Mouse (Mus musculus): Measurements from ENCODE around the gene Epb41l4b.
A peak's percentile ranks its signal among the peaks of the same experiment; 100 is the strongest.

Gene Epb41l4b

GRCm38 (mm10) chr4:57143026-57143937, at the start of gene Epb41l4b:
Gene Epb41l4b, minus strand, starts transcription at chr4:57143437.
- DNase-seq (ENCODE audit: low read depth, low spot score) = peak; percentile 95

- DNase-seq (ENCODE audit: low read depth, low spot score) = no peak
Observed at GRCm38 (mm10) chr4:57191543-57192283, 48.5 kb upstream of the Epb41l4b start.

- no peak for DNase-seq (ENCODE audit: low read depth, low spot score)
Observed at GRCm38 (mm10) chr4:57189881-57190280, 46.6 kb upstream of the Epb41l4b start.

DNA sequence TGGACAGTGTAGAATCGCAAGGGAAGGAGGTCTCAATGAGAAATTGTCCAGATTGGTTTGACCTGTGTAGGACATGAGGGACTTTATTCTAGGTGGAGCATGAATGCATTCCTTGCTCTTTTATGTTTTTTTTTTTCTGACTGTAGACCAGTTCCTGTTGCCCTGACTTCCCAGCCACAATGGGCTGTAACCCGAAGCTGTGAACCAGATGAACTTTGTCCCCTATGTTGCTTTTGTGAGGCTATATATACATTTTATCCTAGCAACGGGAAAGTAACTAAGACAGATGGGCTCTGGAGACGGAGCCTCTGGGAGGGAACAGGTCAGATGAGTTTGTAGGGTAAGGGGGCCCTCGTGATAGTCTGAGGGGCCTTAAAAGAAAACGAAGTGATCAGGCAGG, 42.8 kb upstream of the Epb41l4b start:
- no peak for DNase-seq (ENCODE audit: low read depth, low spot score)

- DNase-seq (ENCODE audit: low read depth, low spot score) = peak; percentile 57
Observed at GRCm38 (mm10) chr4:57185462-57185861, 42.2 kb upstream of the Epb41l4b start.

GRCm38 (mm10) chr4:57183493-57183892, 40.3 kb upstream of the Epb41l4b start:
- no peak for DNase-seq (ENCODE audit: low read depth, low spot score)

- DNase-seq (ENCODE audit: low read depth, low spot score) = peak; percentile 49
Observed at GRCm38 (mm10) chr4:57181538-57181937, 38.3 kb upstream of the Epb41l4b start.

- peak; percentile 80 for DNase-seq (ENCODE audit: low read depth, low spot score)
Observed at GRCm38 (mm10) chr4:57178881-57179280, 35.6 kb upstream of the Epb41l4b start.

- DNase-seq (ENCODE audit: low read depth, low spot score) = no peak
Observed at GRCm38 (mm10) chr4:57175329-57175728, 32.1 kb upstream of the Epb41l4b start.

- DNase-seq (ENCODE audit: low read depth, low spot score) = no peak
Observed at GRCm38 (mm10) chr4:57172861-57173260, 29.6 kb upstream of the Epb41l4b start.

DNA sequence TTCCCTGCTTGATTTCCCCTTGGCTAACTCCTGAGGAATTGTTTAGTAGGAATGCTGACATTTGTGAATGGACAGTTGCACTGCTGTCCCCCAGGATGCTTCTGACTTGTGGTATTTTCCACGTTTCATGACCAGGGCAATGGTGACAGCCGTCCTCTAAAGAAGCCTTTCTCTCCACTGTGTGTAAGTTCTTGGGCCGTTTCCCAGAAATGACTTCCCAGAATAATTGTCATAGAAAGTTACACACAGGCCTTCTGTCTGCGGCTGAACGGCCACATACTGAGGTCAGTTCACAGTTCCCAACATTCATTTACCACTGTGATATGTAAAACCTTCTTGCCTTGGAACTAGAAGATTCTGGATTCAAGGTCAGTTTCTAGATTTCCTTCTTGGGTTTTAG, 28.6 kb upstream of the Epb41l4b start:
- DNase-seq (ENCODE audit: low read depth, low spot score) = no peak

- DNase-seq (ENCODE audit: low read depth, low spot score) = no peak
Observed at GRCm38 (mm10) chr4:57168680-57169079, 25.4 kb upstream of the Epb41l4b start.

DNA sequence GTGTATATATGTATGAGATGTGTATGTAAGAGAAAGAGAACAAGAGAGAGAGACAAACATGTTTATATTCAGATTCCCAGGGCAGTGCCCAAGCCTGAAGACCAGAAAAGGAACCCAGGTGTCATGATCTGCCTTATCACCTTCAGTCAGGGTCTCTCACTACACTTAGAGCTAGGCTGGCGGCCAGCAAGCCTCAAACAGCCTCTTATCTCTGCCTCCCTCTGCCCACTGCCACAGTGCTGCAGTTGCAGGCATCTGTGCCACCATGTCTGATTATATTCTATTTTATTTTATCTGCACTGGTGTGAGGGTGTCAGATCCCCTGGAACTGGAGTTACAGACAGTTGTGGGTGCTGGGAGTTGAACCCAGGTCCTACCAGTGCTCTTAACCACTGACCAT, 25.0 kb upstream of the Epb41l4b start:
- DNase-seq (ENCODE audit: low read depth, low spot score) = no peak

GRCm38 (mm10) chr4:57166922-57167870, 24.0 kb upstream of the Epb41l4b start:
- peak; percentile 77 for DNase-seq (ENCODE audit: low read depth, low spot score)

DNA sequence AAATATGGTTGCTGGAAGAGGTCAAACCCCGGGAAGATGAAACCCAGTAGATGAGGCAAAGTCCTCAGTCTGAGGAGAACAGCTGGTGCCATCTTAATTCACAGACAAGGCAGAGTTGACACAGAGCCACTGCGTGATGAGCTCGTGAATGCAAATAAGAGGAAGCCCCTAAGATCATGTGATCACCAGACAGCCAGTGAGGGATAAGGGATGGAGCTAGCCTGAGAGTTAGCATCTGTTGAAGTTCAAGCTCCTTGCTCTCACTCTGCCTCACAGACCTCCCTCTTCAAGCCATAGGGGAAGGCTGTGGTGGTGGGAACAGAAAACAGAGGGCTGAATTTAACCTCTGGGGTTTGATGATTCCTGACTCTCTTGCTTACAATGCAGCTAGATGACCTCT, 22.4 kb upstream of the Epb41l4b start:
- peak; percentile 84 for DNase-seq (ENCODE audit: low read depth, low spot score)

DNA sequence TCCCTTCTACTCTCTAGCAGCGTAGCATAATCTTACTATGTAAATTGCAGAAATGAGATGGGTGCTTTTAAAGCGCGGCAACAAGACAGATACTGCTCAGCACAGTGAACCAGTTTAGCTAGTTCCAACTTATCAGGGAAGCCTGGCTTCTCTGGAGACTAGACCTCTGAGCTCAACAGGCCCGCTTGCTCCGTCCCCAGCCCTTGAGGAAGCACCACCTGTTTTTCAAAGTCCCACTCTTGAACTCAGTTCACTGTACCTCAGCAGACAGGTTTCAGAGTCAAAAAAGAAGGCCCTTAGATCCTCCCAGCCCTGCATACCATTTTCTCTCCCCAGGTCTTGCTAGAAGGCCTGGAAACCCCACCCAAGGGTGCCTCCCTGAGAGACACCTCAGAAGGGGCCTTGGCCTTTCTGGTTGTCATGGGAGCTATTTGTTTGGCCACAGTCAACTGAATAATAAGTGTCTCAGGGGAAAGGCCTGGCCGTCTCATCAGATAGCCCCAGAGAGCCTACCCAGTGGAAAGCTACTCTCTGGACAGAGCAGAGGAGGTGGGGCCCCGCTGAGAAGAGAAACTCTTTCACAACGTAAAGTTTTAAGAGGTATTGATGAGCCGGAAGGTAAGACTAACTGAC, 21.5 kb upstream of the Epb41l4b start:
- peak; percentile 43 for DNase-seq (ENCODE audit: low read depth, low spot score)

- peak; percentile 95 for DNase-seq (ENCODE audit: low read depth, low spot score)
Observed at GRCm38 (mm10) chr4:57162789-57163722, 19.8 kb upstream of the Epb41l4b start.

DNA sequence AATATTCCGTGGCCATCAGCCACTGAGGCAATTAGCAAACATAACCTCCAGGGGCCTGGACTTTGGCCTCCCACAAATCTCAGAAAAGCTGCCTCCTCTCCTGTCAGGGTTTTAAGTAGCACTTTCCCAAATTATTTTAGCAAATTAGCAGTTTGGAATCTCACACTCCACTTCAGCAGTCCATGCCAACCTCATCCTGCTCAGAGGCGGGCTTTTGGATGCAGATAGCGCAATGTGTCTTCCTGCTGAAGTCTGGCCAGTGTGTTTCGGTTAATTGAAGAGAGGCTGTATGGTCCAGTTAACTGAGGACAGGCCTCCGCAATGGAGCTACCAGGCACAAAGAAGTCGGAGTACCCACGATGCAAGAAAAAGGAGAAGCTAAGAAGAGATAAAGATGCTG, 17.3 kb upstream of the Epb41l4b start:
- DNase-seq (ENCODE audit: low read depth, low spot score) = no peak

GRCm38 (mm10) chr4:57156549-57157169, 13.4 kb upstream of the Epb41l4b start:
- no peak for DNase-seq (ENCODE audit: low read depth, low spot score)

All from ZHBTc4 (cell line).